Mouse (Mus musculus) erythroid progenitor cell, adult 5-6 weeks (primary cell): ENCODE data around the gene Gm7942. TPM values are rescaled to one million over a fixed set of nuclear protein-coding genes. Genes with fewer than 3 reads are reported as not detected.
"Not testable (repeated sequence)": the region's sequence is repeated elsewhere in the genome, so short reads cannot be mapped to it uniquely, and the experiment has no call there.

Experiments
- ATAC-seq: replicated peaks from 2 replicates; pipeline ENCODE4 v1.8.0; 2016; ENCODE audit warnings: moderate number of reproducible peaks, mild to moderate bottlenecking, moderate TSS enrichment, inconsistent platforms; ENCODE audit not compliant: poor library complexity, low FRiP score, severe bottlenecking
- total RNA-seq, 2 experiments: library from RNA; stranded (forward) in 1 of 2; stranded (reverse) in 1 of 2; fragments of 150-400 nt in 1 of 2; fragments of 186-747, 209-891 nt in 1 of 2; gene quantifications; 2 replicates each; pipeline versions ENCODE4 v1.2.3 to v1.2.4; 2015 to 2017; ENCODE audit warnings: low replicate concordance in 2 of 2

The Gm7942 gene
- not detected in 2 replicates for total RNA-seq (2015; ENCODE audit: low replicate concordance)
- not detected in 2 replicates for total RNA-seq (2017; ENCODE audit: low replicate concordance)

- not testable (repeated sequence) for ATAC-seq
These were observed at the start of gene Gm7942 for GRCm38 (mm10) chr5:95106638-95107037. Gene Gm7942 (plus strand): TSS chr5:95106938.

Other genes with a start within 250 kb of the Gm7942 start
- gene Gm3183, start 241.5 kb upstream of the Gm7942 start, total RNA-seq (2015; ENCODE audit: low replicate concordance): not detected in 2 replicates
- not detected in 2 replicates for gene Gm3183, start 241.5 kb upstream of the Gm7942 start, total RNA-seq (2017; ENCODE audit: low replicate concordance)
- not detected in 2 replicates for gene Gm6367, start 118.3 kb upstream of the Gm7942 start, total RNA-seq (2015; ENCODE audit: low replicate concordance)
- gene Gm6367, start 118.3 kb upstream of the Gm7942 start, total RNA-seq (2017; ENCODE audit: low replicate concordance): not detected in 2 replicates
- gene Gm16513, start 75.7 kb downstream of the Gm7942 start, total RNA-seq (2015; ENCODE audit: low replicate concordance): not detected in 2 replicates
- gene Gm16513, start 75.7 kb downstream of the Gm7942 start, total RNA-seq (2017; ENCODE audit: low replicate concordance): not detected in 2 replicates
- gene Gm10424, start 165.8 kb downstream of the Gm7942 start, total RNA-seq (2015; ENCODE audit: low replicate concordance): not detected in 2 replicates
- gene Gm10424, start 165.8 kb downstream of the Gm7942 start, total RNA-seq (2017; ENCODE audit: low replicate concordance): not detected in 2 replicates
- not detected in 2 replicates for gene Gm3259, start 199.0 kb downstream of the Gm7942 start, total RNA-seq (2015; ENCODE audit: low replicate concordance)
- not detected in 2 replicates for gene Gm3259, start 199.0 kb downstream of the Gm7942 start, total RNA-seq (2017; ENCODE audit: low replicate concordance)